Mouse (Mus musculus): ENCODE results near the gene Ankrd66. TPM values are rescaled to one million over a fixed set of nuclear protein-coding genes. Genes with fewer than 3 reads are reported as not detected.

Ankrd66 gene
- polyA plus RNA-seq, 2 experiments, result 0.14 to 0.18 TPM

GRCm38 (mm10) chr17:43510782-43511181, 32.7 kb downstream of the Ankrd66 start:
- no peak overlapping the region for H3K4me2 ChIP-seq (replicated peaks; ENCODE audit: low read depth, low read length, severe bottlenecking)
- DNase-seq (ENCODE audit: low spot score) (no peak), ATAC-seq (ENCODE audit: low FRiP score, low read depth) (no peak)
- H3K9ac ChIP-seq (ENCODE audit: low read depth, low read length, severe bottlenecking), result no peak overlapping the region
- TF ChIP-seq POLR2A (IDR thresholded peaks at IDR 0.05; ENCODE audit: borderline replicate concordance, extremely low read depth, insufficient read depth, insufficient read length), result no peak
- 27% methylated on average over 4 of the region's 4 CpGs for WGBS
- no peaks in the 10 kb centered on the region for H3K36me3 ChIP-seq (ENCODE audit: control insufficient read depth, insufficient read depth, low read length)
- no peaks in the 10 kb centered on the region for H3K4me1 ChIP-seq (ENCODE audit: control insufficient read depth, insufficient read depth, low read length)
- H3K27me3 ChIP-seq (ENCODE audit: control insufficient read depth, insufficient read depth, low read length), result no peaks in the 10 kb centered on the region
- no peak overlapping the region for H3K27ac ChIP-seq (replicated peaks; ENCODE audit: low read depth, low read length)
- H3K9me3 ChIP-seq (ENCODE audit: control insufficient read depth, low read length), result no peaks in the 10 kb centered on the region
- H3K4me3 ChIP-seq (replicated peaks; ENCODE audit: low read length), result no peak overlapping the region

GRCm38 (mm10) chr17:43504594-43504934, 38.9 kb downstream of the Ankrd66 start:
- WGBS, result 63% methylated on average over 6 of the region's 6 CpGs
- no peak for ATAC-seq (ENCODE audit: low FRiP score, low read depth)

GRCm38 (mm10) chr17:43503861-43504593, 39.4 kb downstream of the Ankrd66 start:
- Histone ChIP-seq H3K27me3 (ENCODE audit: control insufficient read depth, insufficient read depth, low read length) (no peaks in the 10 kb centered on the region), H3K4me1 (ENCODE audit: control insufficient read depth, insufficient read depth, low read length) (no peaks in the 10 kb centered on the region), H3K36me3 (ENCODE audit: control insufficient read depth, insufficient read depth, low read length) (no peaks in the 10 kb centered on the region), H3K9me3 (ENCODE audit: control insufficient read depth, low read length) (no peaks in the 10 kb centered on the region), H3K4me2 (replicated peaks; ENCODE audit: low read depth, low read length, severe bottlenecking) (no peak overlapping the region), H3K9ac (ENCODE audit: low read depth, low read length, severe bottlenecking) (no peak overlapping the region), H3K4me3 (replicated peaks; ENCODE audit: low read length) (no peak overlapping the region), H3K27ac (replicated peaks; ENCODE audit: low read depth, low read length) (no peak overlapping the region)
- ATAC-seq (ENCODE audit: low FRiP score, low read depth) (no peak), DNase-seq (ENCODE audit: low spot score) (no peak)
- 55% methylated on average over 4 of the region's 4 CpGs for WGBS
- TF ChIP-seq POLR2A (IDR thresholded peaks at IDR 0.05; ENCODE audit: borderline replicate concordance, extremely low read depth, insufficient read depth, insufficient read length), result no peak

More at GRCm38 (mm10) chr17:43504594-43504934, 38.9 kb downstream of the Ankrd66 start:
- no peak for DNase-seq (ENCODE audit: low spot score)
- no peaks in the 10 kb centered on the region for H3K4me1 ChIP-seq (ENCODE audit: control insufficient read depth, insufficient read depth, low read length)
- no peak overlapping the region for H3K27ac ChIP-seq (replicated peaks; ENCODE audit: low read depth, low read length)
- H3K4me2 ChIP-seq (replicated peaks; ENCODE audit: low read depth, low read length, severe bottlenecking), result no peak overlapping the region
- no peak overlapping the region for H3K4me3 ChIP-seq (replicated peaks; ENCODE audit: low read length)
- no peaks in the 10 kb centered on the region for H3K36me3 ChIP-seq (ENCODE audit: control insufficient read depth, insufficient read depth, low read length)
- no peaks in the 10 kb centered on the region for H3K27me3 ChIP-seq (ENCODE audit: control insufficient read depth, insufficient read depth, low read length)
- TF ChIP-seq POLR2A (IDR thresholded peaks at IDR 0.05; ENCODE audit: borderline replicate concordance, extremely low read depth, insufficient read depth, insufficient read length), result no peak
- no peaks in the 10 kb centered on the region for H3K9me3 ChIP-seq (ENCODE audit: control insufficient read depth, low read length)
- no peak overlapping the region for H3K9ac ChIP-seq (ENCODE audit: low read depth, low read length, severe bottlenecking)

- H3K27ac ChIP-seq (replicated peaks; ENCODE audit: low read depth, low read length), result no peak within 1 kb of the TSS
- 90% methylated on average over 9 of the region's 9 CpGs for WGBS
- DNase-seq (ENCODE audit: low spot score), result no peak
Measured at GRCm38 (mm10) chr17:43502592-43502991, 40.8 kb downstream of the Ankrd66 start, which contains the start of gene Mep1a. Gene Mep1a (minus strand): TSS chr17:43502812.

GRCm38 (mm10) chr17:43501631-43502030, 41.8 kb downstream of the Ankrd66 start:
- H3K9me3 ChIP-seq (ENCODE audit: control insufficient read depth, low read length), result no peaks in the 10 kb centered on the region
- TF ChIP-seq POLR2A (IDR thresholded peaks at IDR 0.05; ENCODE audit: borderline replicate concordance, extremely low read depth, insufficient read depth, insufficient read length), result no peak
- H3K27me3 ChIP-seq (ENCODE audit: control insufficient read depth, insufficient read depth, low read length), result no peaks in the 10 kb centered on the region
- no peaks in the 10 kb centered on the region for H3K36me3 ChIP-seq (ENCODE audit: control insufficient read depth, insufficient read depth, low read length)
- H3K4me1 ChIP-seq (ENCODE audit: control insufficient read depth, insufficient read depth, low read length), result no peaks in the 10 kb centered on the region
- ATAC-seq (ENCODE audit: low FRiP score, low read depth) (no peak), DNase-seq (ENCODE audit: low spot score) (no peak)
- WGBS, result 96% methylated on average over 5 of the region's 5 CpGs
- H3K4me2 ChIP-seq (replicated peaks; ENCODE audit: low read depth, low read length, severe bottlenecking), result no peak overlapping the region
- H3K27ac ChIP-seq (replicated peaks; ENCODE audit: low read depth, low read length), result no peak overlapping the region
- H3K9ac ChIP-seq (ENCODE audit: low read depth, low read length, severe bottlenecking), result no peak overlapping the region
- H3K4me3 ChIP-seq (replicated peaks; ENCODE audit: low read length), result no peak overlapping the region

More at GRCm38 (mm10) chr17:43502592-43502991, 40.8 kb downstream of the Ankrd66 start, which contains the start of gene Mep1a:
- Histone ChIP-seq H3K4me1 (ENCODE audit: control insufficient read depth, insufficient read depth, low read length) (no peaks in the 10 kb centered on the region), H3K36me3 (ENCODE audit: control insufficient read depth, insufficient read depth, low read length) (no peaks in the 10 kb centered on the region), H3K27me3 (ENCODE audit: control insufficient read depth, insufficient read depth, low read length) (no peaks in the 10 kb centered on the region), H3K4me3 (replicated peaks; ENCODE audit: low read length) (no peak within 1 kb of the TSS), H3K9me3 (ENCODE audit: control insufficient read depth, low read length) (no peaks in the 10 kb centered on the region), H3K4me2 (replicated peaks; ENCODE audit: low read depth, low read length, severe bottlenecking) (no peak within 1 kb of the TSS), H3K9ac (ENCODE audit: low read depth, low read length, severe bottlenecking) (no peak within 1 kb of the TSS)
- TF ChIP-seq POLR2A (IDR thresholded peaks at IDR 0.05; ENCODE audit: borderline replicate concordance, extremely low read depth, insufficient read depth, insufficient read length), result no peak
- ATAC-seq (ENCODE audit: low FRiP score, low read depth), result no peak

Data from limb, embryonic 14.5 days (tissue).